Mouse (Mus musculus): Measurements from ENCODE around the gene Ube2d2b.

DNA sequence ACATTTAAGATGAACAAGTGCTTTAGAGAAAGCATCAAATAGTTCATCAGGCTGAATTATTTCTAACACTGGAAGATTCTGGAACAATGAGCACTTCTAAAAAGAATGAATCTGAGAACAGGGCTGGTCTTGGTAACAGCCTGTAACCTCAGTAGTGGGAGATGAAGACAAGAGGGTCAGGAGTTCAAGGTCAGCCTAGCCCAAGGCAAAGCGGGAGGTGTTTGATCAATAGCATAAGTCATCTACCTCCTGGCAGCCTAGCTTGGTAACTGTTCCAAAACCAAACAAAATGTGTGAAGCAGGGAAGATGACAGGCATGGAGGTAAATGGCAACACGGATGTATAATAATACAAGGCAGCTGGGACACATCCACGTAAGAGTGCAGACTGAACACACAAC lies 34.1 kb downstream of the Ube2d2b start:
- TF ChIP-seq POLR2A (IDR thresholded peaks at IDR 0.05; ENCODE audit: borderline replicate concordance, low read depth, low read length) (no peak), CTCF (IDR thresholded peaks at IDR 0.05; ENCODE audit: low read depth, low read length) (no peak)
